Mouse (Mus musculus) B cell, adult 2 months (primary cell): ENCODE results near the gene Mtf2.
"Not testable (repeated sequence)": the region's sequence is repeated elsewhere in the genome, so short reads cannot be mapped to it uniquely, and the experiment has no call there.

Source experiments
- DNase-seq, 2 experiments: peaks; one replicate each; pipeline ENCODE4 v3.0.0; 2022

Gene Mtf2

DNA sequence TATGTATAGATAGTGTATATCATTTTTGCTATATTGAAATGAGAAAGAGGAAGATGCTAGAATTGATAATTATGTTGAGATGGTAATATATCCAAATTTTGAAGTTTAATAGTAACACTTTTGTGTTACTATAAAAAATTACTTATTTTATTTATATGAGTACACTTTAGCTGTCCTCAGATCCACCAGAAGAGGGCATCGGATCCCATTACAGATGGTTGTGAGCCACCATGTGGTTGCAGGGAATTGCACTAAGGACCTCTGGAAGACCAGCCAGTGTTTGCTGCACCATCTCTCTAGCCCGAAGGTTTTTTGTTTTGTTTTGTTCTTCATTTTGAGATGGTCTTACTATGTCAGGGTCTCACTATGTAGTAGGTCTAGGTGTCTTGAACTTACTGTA is 20.0 kb downstream of the Mtf2 start:
- peak; percentile 22 to 29 for DNase-seq

DNA sequence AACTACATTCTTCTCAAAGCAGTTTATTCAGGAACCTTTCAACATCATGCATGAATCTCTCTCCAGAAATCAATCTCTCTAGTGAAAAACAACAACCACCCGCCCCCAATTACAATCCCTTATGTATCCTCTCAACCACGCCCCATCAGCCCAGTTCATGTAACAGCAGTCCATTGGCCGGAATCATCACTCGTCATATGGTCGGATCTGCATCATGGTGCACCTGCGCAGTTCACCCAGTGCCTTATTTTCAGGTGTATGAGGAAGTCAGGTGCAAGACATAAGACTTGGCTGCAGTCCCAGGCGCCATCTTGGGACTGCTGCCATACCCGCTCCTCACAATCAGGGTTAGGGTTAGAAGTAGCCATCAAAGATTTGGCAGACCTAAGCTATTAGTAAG is 27.3 kb downstream of the Mtf2 start:
- DNase-seq: not testable (repeated sequence)

DNA sequence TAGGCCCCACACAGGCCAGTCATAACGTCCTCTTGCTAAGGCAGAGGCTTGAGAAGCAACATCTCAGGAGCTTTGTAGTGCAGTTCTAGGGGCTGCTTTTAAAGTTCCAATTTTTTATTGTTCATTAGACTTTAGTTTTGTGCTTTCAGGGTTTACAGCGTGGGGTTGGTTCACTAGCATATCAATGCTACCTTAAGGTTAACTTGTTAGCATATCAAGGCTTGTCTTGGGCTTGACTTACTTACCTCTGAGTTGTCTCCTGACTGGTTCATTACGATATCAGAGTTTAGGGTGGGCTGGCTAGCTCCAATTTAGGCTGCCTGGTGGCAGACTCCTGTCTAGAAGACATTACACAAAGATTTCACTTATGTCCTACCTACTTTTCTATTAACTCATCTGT is 32.2 kb downstream of the Mtf2 start:
- DNase-seq: no peak

DNA sequence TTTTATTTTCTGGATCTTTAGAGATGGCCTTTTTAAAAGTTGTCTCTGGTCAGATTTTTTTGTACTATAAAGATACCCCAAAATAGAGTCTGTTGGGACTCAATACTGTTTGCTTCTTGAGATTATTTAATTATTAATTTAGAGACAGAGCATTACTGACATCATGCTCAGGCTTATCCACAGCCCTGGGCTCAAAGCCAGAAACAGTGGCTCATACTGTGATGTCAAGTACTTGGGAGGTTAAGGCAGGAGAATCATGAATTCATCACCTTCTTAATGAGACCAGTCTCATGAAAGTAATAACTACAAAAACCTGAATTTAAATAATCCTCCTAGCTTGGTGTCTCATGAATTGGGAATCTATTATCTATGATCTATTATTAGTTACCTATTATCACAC is 34.7 kb downstream of the Mtf2 start:
- no peak for DNase-seq

DNA sequence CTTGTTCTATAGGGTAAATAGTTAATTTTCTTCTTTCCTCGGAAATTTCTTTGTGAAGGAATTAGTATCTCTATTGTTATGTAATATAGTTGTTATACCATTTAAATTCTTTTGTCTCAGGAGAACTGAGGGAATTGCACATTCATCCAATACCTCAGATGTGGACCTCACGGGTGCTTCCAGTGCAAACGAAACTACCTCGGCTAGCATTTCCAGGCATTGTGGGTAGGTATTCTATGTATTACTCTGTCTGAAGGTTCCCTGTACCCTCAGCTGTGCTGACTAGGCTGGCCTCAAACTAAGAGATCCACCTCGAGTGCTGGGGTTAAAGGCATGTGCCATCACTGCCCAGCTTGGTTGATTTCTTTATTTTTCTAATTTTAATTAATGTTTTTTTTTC is 38.8 kb downstream of the Mtf2 start:
- DNase-seq: no peak

DNA sequence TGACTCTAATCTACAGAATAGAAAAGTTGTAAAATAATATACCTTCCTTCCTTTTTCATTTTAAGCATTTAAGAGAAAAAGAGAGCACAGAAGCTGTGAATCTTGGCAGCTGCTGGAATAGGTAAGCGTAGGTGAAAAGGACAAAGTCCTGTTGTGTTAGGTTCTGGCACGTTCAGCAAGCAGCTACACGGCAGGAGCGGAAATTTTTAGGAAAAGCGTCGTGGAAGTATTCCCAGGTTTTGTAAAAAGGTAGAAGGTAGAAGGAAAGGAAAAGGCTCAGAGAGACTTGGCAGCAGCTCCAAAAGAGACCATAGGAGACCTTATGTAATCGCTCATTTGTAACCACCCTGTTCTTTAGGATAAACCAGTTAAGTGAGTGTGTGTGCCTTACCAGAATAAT is 43.9 kb downstream of the Mtf2 start:
- no peak for DNase-seq

DNA sequence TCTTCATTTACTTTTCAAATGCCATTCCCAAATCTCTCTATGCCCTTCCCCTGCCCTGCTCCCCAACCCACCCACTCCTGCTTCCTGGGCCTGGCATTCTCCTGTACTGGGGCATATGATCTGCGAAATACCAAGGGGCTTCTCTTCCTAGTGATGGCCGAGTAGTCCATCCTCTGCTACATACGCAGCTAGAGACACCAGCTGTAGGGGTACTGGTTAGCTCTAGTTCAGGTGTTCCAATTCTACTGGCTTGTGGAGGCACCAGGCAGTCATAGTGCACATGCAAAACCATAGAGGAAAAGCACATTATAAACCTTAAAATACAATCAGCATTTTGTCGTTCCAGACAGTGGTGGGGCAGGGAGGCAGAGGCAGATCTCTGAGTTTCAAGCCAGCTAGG is 52.2 kb downstream of the Mtf2 start:
- DNase-seq: no peak

DNA sequence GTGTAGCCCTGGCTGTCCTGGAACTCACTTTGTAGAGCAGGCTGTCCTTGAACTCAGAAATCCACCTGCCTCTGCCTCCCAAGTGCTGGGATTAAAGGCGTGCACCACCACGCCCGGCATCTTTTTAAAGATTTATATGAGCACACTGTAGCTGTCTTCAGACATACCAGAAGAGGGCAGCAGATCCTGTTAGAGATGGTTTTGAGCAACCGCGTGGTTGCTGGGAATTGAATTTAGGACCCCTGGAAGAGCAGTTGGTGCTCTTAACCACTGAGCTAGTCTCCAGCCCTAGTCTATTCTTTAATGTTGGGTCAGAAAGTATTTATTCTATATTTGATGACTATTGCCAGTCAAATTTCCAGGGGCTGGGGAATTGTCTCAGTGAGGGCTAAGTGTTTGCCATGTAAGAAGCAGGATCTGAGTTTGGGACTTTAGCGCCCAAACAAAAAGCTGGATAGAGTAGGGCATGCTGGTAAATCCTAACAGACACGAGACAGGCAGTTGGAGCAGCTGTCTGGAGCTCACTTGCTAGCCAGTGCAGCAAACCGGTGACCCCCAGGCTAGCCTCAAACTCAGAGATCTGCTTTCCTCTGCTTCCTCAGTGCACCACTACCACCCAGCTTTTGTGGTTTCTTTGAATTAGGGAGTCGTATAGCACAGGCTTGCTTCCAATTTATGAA is 54.9 kb downstream of the Mtf2 start:
- peak in 1 of 2 experiments; percentile 11 for DNase-seq

DNA sequence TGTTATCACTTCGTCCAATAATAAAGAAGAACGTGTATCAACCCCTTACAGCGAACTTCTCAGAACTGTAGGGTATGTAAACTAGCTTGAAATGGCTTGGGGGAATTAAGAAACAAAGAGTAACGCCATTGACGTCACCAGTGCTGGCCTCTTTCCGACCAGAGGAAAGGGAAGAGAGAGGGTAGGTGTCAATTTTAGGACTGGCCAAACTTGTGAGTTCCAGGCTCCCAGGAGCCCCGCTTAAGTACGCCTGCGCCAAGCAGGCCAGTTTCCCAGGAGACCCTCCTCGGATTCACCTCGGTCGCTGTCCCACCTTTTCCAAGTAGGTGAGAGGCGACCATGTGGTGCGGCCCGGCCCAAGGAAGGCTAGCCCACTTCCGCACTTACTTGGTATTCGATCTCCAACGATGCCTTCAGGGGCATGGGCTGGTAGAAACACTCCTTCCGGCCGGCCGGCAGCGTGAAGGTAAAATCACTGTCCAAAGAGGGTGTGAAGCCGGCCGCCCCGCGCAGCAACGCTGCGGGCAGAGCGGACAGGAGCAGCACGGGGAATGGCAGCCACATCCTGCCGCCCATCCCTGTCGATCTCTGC is 66.5 kb downstream of the Mtf2 start:
- DNase-seq: no peak

DNA sequence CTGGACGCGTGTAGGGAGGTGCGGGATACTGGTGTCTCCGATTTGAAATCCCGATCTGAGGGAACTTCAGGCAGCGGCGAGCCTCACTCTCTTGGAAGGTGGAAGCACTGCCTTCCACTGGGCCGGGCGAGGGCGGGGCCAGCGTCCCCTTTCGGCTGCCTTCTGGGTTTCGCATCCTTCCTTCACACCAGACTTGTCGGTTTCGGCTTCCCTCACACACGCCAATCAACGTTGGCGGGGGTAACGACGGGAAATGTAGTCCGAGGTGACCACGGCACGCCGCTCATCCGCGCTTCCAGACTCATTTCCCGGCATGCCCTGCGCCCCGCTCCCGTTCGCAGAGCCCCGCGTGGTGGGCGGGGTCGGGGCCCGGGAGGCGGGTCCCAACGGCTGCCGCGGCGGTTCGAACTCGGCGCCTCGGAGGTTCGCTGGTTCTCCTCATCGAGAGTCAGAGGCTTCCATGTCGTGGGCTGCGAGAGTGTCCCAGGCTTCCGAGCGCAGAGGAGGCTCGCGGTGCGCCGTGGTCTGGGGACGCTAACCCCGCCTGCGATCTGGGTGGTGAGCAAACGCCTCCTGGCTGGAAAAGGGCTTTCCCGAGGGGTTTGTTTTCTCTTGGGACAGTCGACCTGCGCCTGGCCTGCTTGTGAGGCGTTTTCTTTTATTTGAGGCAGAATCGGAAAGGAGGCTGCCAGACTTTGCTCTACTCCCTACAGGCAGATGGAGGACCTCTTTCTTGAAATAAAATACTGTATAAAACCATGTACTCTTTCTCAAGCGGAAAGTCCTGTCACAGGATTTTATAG is 67.2 kb downstream of the Mtf2 start, which contains the start of the genes Tmed5 and Ccdc18:
Gene Tmed5, minus strand, starts transcription at position 180 of the 803 bp plus-strand sequence.
Gene Ccdc18, plus strand, starts transcription at position 435 of the 803 bp plus-strand sequence.
- peak; percentile 98 for DNase-seq

DNA sequence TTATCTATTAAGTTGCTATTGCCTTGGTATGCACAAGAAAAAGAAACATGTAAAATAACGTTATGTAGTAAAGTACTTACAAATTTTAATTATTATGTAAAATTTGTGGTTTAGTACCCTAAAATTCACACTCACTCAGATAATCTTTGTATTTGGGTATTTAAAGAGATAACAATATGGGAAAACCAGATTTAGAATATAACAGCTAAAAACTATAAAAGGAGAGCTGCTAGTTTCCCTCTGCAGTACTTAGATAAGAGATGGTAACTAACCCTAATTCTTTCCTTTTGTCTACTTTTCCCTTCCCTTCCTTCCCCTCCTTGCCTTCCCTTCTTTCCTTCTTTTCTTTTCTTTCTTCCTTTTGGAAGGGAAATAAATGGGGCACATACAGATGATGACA is 87.1 kb downstream of the Mtf2 start:
- DNase-seq: no peak
